9 mouse cellular contexts compared by ENCODE assay signal in the genomic region with DNA sequence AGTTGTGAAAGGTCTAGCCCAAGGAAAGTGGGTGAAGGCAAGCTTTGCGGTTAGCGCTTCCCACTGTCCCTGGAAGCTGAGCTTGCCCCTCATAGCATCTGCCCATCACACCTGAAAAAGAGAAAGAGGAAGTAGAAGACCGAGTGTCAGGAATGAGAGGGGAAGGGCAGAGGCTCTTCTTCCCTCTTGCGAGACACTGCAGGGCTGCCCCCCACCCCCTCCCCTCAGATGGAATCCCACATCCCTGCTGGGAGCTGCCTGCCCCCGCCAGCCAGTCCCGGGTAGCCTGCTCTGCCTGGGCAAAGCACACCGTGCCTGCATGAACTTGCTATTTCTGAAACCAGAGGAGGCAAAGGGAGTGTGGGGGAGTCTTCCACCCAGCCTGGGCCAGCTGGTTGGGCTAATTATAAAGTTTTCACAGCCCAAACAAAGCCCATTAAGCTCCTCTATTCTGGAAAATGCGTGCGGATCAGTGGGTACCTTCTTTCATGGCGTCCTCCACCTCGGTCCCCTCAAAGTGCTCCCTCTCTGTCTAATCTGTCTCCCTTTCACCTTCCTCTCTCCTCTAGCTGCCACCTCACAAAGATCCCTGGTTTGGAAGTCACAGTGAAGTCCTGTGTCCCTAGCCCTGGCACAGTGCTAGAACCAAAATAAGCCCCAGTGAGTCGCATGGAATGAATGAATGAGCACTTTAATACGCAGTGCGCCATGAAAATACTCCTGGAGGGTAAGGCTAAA. TPM values are rescaled to one million over a fixed set of nuclear protein-coding genes. Genes with fewer than 3 reads are reported as not detected.
DNase-seq lines count a peak whose midpoint lies in the region; ATAC-seq and TF ChIP-seq lines count a peak whose summit lies in the region.
"Had no signal": no experiment of that assay in that cellular context is flagged by ENCODE, and none has a peak within 500 bp of the region (broad histone marks: within the 10 kb centered on the region; RNA-seq: fewer than 3 reads in every experiment).

No protein-coding gene starts in this region.

- H3K4me2 ChIP-seq in limb, embryonic 12.5 days: peak overlapping the region; percentile 15

- no peaks in the 10 kb centered on the region for H3K79me2 ChIP-seq in heart, adult 2 months (replicated peaks; ENCODE audit: control insufficient read depth, insufficient read depth, low read length)

- TF ChIP-seq CTCF in heart, adult 2 months (IDR thresholded peaks at IDR 0.05): no peak
- TF ChIP-seq CTCF in lung, adult 2 months (IDR thresholded peaks at IDR 0.05; ENCODE audit: insufficient read depth, low read length): no peak

- 0 out of 2 replicates have a peak, but pooled peaks have one; percentile 12 for TF ChIP-seq POLR2A in heart, adult 2 months (IDR thresholded peaks at IDR 0.05; ENCODE audit: insufficient read depth, low read depth, low read length)
- no peak for TF ChIP-seq POLR2A in lung, adult 2 months (IDR thresholded peaks at IDR 0.05; ENCODE audit: borderline replicate concordance, extremely low read depth, low read depth, low read length)

- intact Hi-C loops in heart, adult 2 months (cut with DNase I): no loop called here
- intact Hi-C loops in heart, postnatal 14 days (cut with DNase I): no loop called here

- no peak for ATAC-seq in limb, embryonic 12.5 days (ENCODE audit: insufficient number of reproducible peaks, insufficient read depth, low FRiP score, low TSS enrichment, low read depth)
- ATAC-seq in monocyte, adult 5-6 weeks (replicated peaks; ENCODE audit: insufficient number of reproducible peaks, low FRiP score, low TSS enrichment, poor library complexity, severe bottlenecking): no peak

- H3K4me1 ChIP-seq in heart, adult 2 months (ENCODE audit: control insufficient read depth, insufficient read depth, low read length): no peaks in the 10 kb centered on the region
- no peaks in the 10 kb centered on the region for H3K4me1 ChIP-seq in limb, embryonic 12.5 days (replicated peaks)
- H3K4me1 ChIP-seq in lung, adult 2 months (ENCODE audit: control insufficient read depth, insufficient read depth, low read length): no peaks in the 10 kb centered on the region

- no peak overlapping the region for H3K9ac ChIP-seq in heart, adult 2 months (ENCODE audit: low read depth, low read length)
- H3K9ac ChIP-seq in limb, embryonic 12.5 days (replicated peaks): no peak overlapping the region

- no peaks in the 10 kb centered on the region for H3K36me3 ChIP-seq in heart, adult 2 months (ENCODE audit: control insufficient read depth, insufficient read depth, low read length)
- no peaks in the 10 kb centered on the region for H3K36me3 ChIP-seq in limb, embryonic 12.5 days

- DNase-seq in heart, adult 2 months: peak in 1 of 2 experiments; percentile 32
- no peak for DNase-seq in heart, postnatal 14 days
- DNase-seq in right cerebral cortex, adult 18-20 months: peak; percentile 58
- DNase-seq in right cerebral cortex, postnatal 4 days: no peak
- peak; percentile 24 for DNase-seq in testis, postnatal 14 days (ENCODE audit: low spot score)
- no peak for DNase-seq in lung, adult 2 months
- DNase-seq: cerebellum, postnatal 36 days had no signal

- H3K27ac ChIP-seq in heart, adult 2 months: peak overlapping the region; percentile 70
- H3K27ac ChIP-seq in limb, embryonic 12.5 days: no peak overlapping the region

- H3K27me3 ChIP-seq in heart, adult 2 months (ENCODE audit: control insufficient read depth, insufficient read depth, low read length): no peaks in the 10 kb centered on the region
- no peaks in the 10 kb centered on the region for H3K27me3 ChIP-seq in limb, embryonic 12.5 days

- no peaks in the 10 kb centered on the region for H3K9me3 ChIP-seq in limb, embryonic 12.5 days

- TF ChIP-seq EP300 in heart, adult 2 months (IDR thresholded peaks at IDR 0.05; ENCODE audit: insufficient read depth, low read depth, low read length): no peak

- WGBS in heart, adult 2 months: 23% methylated on average over 14 of the region's 14 CpGs
- 27% methylated on average over 14 of the region's 14 CpGs for WGBS in limb, embryonic 12.5 days
- WGBS in lung, adult 2 months: 35% methylated on average over 14 of the region's 14 CpGs

- no peak overlapping the region for H3K4me3 ChIP-seq in heart, adult 2 months
- no peak overlapping the region for H3K4me3 ChIP-seq in limb, embryonic 12.5 days (replicated peaks)
- no peak overlapping the region for H3K4me3 ChIP-seq in lung, adult 2 months (replicated peaks; ENCODE audit: extremely low read depth, low read depth, low read length)

RNA-seq across cellular contexts. Expression of a gene that starts 20.0 kb away (rescaled TPM):
- total RNA-seq in heart, adult 2 months (2021): under 1 TPM; 0.20 to 0.37 TPM
- polyA plus RNA-seq in heart, adult 2 months (2012; rRNA removed): 1.2 and 1.3 TPM in 2 replicates
- under 1 TPM; 0.76 to 0.80 TPM for total RNA-seq in heart, postnatal 14 days (2021)
- polyA plus RNA-seq in limb, embryonic 12.5 days (2016; fragmentation: Nextera tagmentation; extraction: Ambion mirVana): 1.0 and 1.2 TPM in 2 replicates
- 3.0 and 3.6 TPM in 2 replicates for polyA plus RNA-seq in lung, adult 2 months (2012; rRNA removed)
- total RNA-seq in monocyte, adult 5-6 weeks (2017): 106 to 140 TPM (median 120 TPM) in 3 replicates

RNA-seq across cellular contexts. Expression of a gene that starts 34.8 kb away (rescaled TPM):
- total RNA-seq in heart, adult 2 months (2021): 100 to 1,000 TPM; 113 to 118 TPM
- 36.7 and 59.1 TPM in 2 replicates for polyA plus RNA-seq in heart, adult 2 months (2012; rRNA removed)
- 100 to 1,000 TPM in 1 of 2 experiments, 10 to 100 TPM in 1; 93.5 to 101 TPM for total RNA-seq in heart, postnatal 14 days (2021)
- polyA plus RNA-seq in limb, embryonic 12.5 days (2016; fragmentation: Nextera tagmentation; extraction: Ambion mirVana): 42.5 and 46.3 TPM in 2 replicates
- polyA plus RNA-seq in lung, adult 2 months (2012; rRNA removed): 43.8 and 48.3 TPM in 2 replicates
- total RNA-seq in monocyte, adult 5-6 weeks (2017): 211 to 234 TPM (median 220 TPM) in 3 replicates

Comparison
In these comparisons a context has a peak if more than half of its experiments do, and no peak if none do; other contexts are left out.
1. DNase-seq: peak in right cerebral cortex, adult 18-20 months (single experiment) and testis, postnatal 14 days (single experiment); none in heart, postnatal 14 days (0 of 2), right cerebral cortex, postnatal 4 days (single experiment) and lung, adult 2 months (single experiment).
2. RNA of a gene that starts 20.0 kb away (total RNA-seq): 106 to 140 TPM in monocyte, adult 5-6 weeks; 0.76 to 0.80 TPM in heart, postnatal 14 days and 0.20 to 0.37 TPM in heart, adult 2 months; every median in the first group is over 10 times any median in the second.